Mouse (Mus musculus): ENCODE measurements around the gene Stk32b. TPM values are rescaled to one million over a fixed set of nuclear protein-coding genes. Genes with fewer than 3 reads are reported as not detected.

The Stk32b gene
- total RNA-seq, 2 experiments from 2014 or later, result 2.4 TPM

GRCm38 (mm10) chr5:37692759-37693158, 24.2 kb downstream of the Stk32b start:
- intact Hi-C loops (cut with DNase I), result no loop called here
- no peak for DNase-seq (ENCODE audit: low spot score in 2 of 2)

GRCm38 (mm10) chr5:37670781-37671180, 46.2 kb downstream of the Stk32b start:
- intact Hi-C loops (cut with DNase I), result no loop called here
- peak in 1 of 2 experiments; percentile 23 for DNase-seq (ENCODE audit: low spot score in 2 of 2)

- DNase-seq (ENCODE audit: low spot score in 2 of 2), result no peak
- intact Hi-C loops (cut with DNase I), result no loop called here
These were observed 52.0 kb downstream of the Stk32b start for GRCm38 (mm10) chr5:37664962-37665361.

GRCm38 (mm10) chr5:37659177-37659576, 57.8 kb downstream of the Stk32b start:
- intact Hi-C loops (cut with DNase I), result no loop called here

GRCm38 (mm10) chr5:37657741-37658140, 59.2 kb downstream of the Stk32b start:
- DNase-seq (ENCODE audit: low spot score in 2 of 2), result peak; percentile 39 to 80
- intact Hi-C loops (cut with DNase I), result no loop called here

More at GRCm38 (mm10) chr5:37659177-37659576, 57.8 kb downstream of the Stk32b start:
- no peak for DNase-seq (ENCODE audit: low spot score in 2 of 2)

GRCm38 (mm10) chr5:37655208-37655607, 61.8 kb downstream of the Stk32b start:
- DNase-seq (ENCODE audit: low spot score in 2 of 2), result no peak
- intact Hi-C loops (cut with DNase I), result no loop called here

- DNase-seq (ENCODE audit: low spot score in 2 of 2), result no peak
- intact Hi-C loops (cut with DNase I), result no loop called here
These were observed 66.2 kb downstream of the Stk32b start for GRCm38 (mm10) chr5:37650681-37651211.

- intact Hi-C loops (cut with DNase I), result no loop called here
These were observed 66.8 kb downstream of the Stk32b start for GRCm38 (mm10) chr5:37650089-37650601.

GRCm38 (mm10) chr5:37644082-37644481, 72.9 kb downstream of the Stk32b start:
- intact Hi-C loops (cut with DNase I), result no loop called here
- DNase-seq (ENCODE audit: low spot score in 2 of 2), result no peak

More at GRCm38 (mm10) chr5:37650089-37650601, 66.8 kb downstream of the Stk32b start:
- DNase-seq (ENCODE audit: low spot score in 2 of 2), result no peak

GRCm38 (mm10) chr5:37642486-37642885, 74.5 kb downstream of the Stk32b start:
- intact Hi-C loops (cut with DNase I), result no loop called here
- DNase-seq (ENCODE audit: low spot score in 2 of 2), result peak in 1 of 2 experiments; percentile 4

GRCm38 (mm10) chr5:37634791-37635190, 82.2 kb downstream of the Stk32b start:
- no peak for DNase-seq (ENCODE audit: low spot score in 2 of 2)
- intact Hi-C loops (cut with DNase I), result no loop called here

GRCm38 (mm10) chr5:37627437-37628163, 89.4 kb downstream of the Stk32b start:
- DNase-seq (ENCODE audit: low spot score in 2 of 2), result no peak
- intact Hi-C loops (cut with DNase I), result no loop called here

- intact Hi-C loops (cut with DNase I), result no loop called here
- DNase-seq (ENCODE audit: low spot score in 2 of 2), result no peak
These were observed 105.1 kb downstream of the Stk32b start for GRCm38 (mm10) chr5:37611874-37612273.

GRCm38 (mm10) chr5:37599566-37599965, 117.4 kb downstream of the Stk32b start:
- intact Hi-C loops (cut with DNase I), result no loop called here
- no peak for DNase-seq (ENCODE audit: low spot score in 2 of 2)

GRCm38 (mm10) chr5:37598271-37598670, 118.7 kb downstream of the Stk32b start:
- intact Hi-C loops (cut with DNase I), result no loop called here

GRCm38 (mm10) chr5:37592411-37592810, 124.6 kb downstream of the Stk32b start:
- intact Hi-C loops (cut with DNase I), result no loop called here
- no peak for DNase-seq (ENCODE audit: low spot score in 2 of 2)

More at GRCm38 (mm10) chr5:37598271-37598670, 118.7 kb downstream of the Stk32b start:
- no peak for DNase-seq (ENCODE audit: low spot score in 2 of 2)

GRCm38 (mm10) chr5:37587861-37588260, 129.1 kb downstream of the Stk32b start:
- intact Hi-C loops (cut with DNase I), result no loop called here
- DNase-seq (ENCODE audit: low spot score in 2 of 2), result no peak

GRCm38 (mm10) chr5:37586071-37586470, 130.9 kb downstream of the Stk32b start:
- DNase-seq (ENCODE audit: low spot score in 2 of 2), result no peak
- intact Hi-C loops (cut with DNase I), result no loop called here

- intact Hi-C loops (cut with DNase I), result no loop called here
- DNase-seq (ENCODE audit: low spot score in 2 of 2), result no peak
These were observed 141.5 kb downstream of the Stk32b start for GRCm38 (mm10) chr5:37575427-37575826.

GRCm38 (mm10) chr5:37557274-37557815, 159.6 kb downstream of the Stk32b start:
- DNase-seq (ENCODE audit: low spot score in 2 of 2), result no peak
- intact Hi-C loops (cut with DNase I), result no loop called here

- intact Hi-C loops (cut with DNase I), result no loop called here
- no peak for DNase-seq (ENCODE audit: low spot score in 2 of 2)
These were observed 162.7 kb downstream of the Stk32b start for GRCm38 (mm10) chr5:37554231-37554630.
